ENCODE assay signal across 8 mouse cellular contexts in genomic region chr7:34630211-34631085, GRCm38 (mm10). TPM values are rescaled to one million over a fixed set of nuclear protein-coding genes. Genes with fewer than 3 reads are reported as not detected.
DNase-seq lines count a peak whose midpoint lies in the region; ATAC-seq and TF ChIP-seq lines count a peak whose summit lies in the region.

No protein-coding gene starts in this region.

- ATAC-seq in forebrain, embryonic 12.5 days (ENCODE audit: low FRiP score) = peak; percentile 91
- ATAC-seq in neural tube, embryonic 14.5 days (ENCODE audit: low read depth) = peak; percentile 80

- DNase-seq in B cell, adult 2 months = peak; percentile 32 to 34
- DNase-seq in adrenal gland, adult (ENCODE audit: inconsistent age in 2 of 2, low spot score in 1 of 2) = peak; percentile 68 to 86
- peak; percentile 77 to 78 for DNase-seq in heart, postnatal 14 days
- DNase-seq in kidney, postnatal 25 days = peak; percentile 65 to 75
- DNase-seq in lung, adult 2 months = peak; percentile 60
- DNase-seq in urinary bladder, adult 2 months (ENCODE audit: low spot score) = peak; percentile 69

- TF ChIP-seq CTCF in lung, adult 2 months (IDR thresholded peaks at IDR 0.05; ENCODE audit: insufficient read depth, low read length) = no peak

- H3K9ac ChIP-seq in forebrain, embryonic 12.5 days = peak overlapping the region; percentile 47
- peak overlapping the region; percentile 47; the same call in 1 of the 2 replicates for H3K9ac ChIP-seq in neural tube, embryonic 14.5 days (replicated peaks; ENCODE audit: low read depth, low read length)

- peak overlapping the region; percentile 74 for H3K27ac ChIP-seq in forebrain, embryonic 12.5 days
- peak overlapping the region; percentile 46; the same call in 1 of the 2 replicates for H3K27ac ChIP-seq in neural tube, embryonic 14.5 days (ENCODE audit: low read depth, low read length)

- no peaks in the 10 kb centered on the region for H3K9me3 ChIP-seq in forebrain, embryonic 12.5 days
- H3K9me3 ChIP-seq in neural tube, embryonic 14.5 days (ENCODE audit: control insufficient read depth, low read length) = no peaks in the 10 kb centered on the region

- peaks cover 16% of the 10 kb centered on the region for H3K4me1 ChIP-seq in forebrain, embryonic 12.5 days
- H3K4me1 ChIP-seq in lung, adult 2 months (ENCODE audit: control insufficient read depth, insufficient read depth, low read length) = no peaks in the 10 kb centered on the region
- H3K4me1 ChIP-seq in neural tube, embryonic 14.5 days (ENCODE audit: control insufficient read depth, insufficient read depth, low read length) = peaks cover 7% of the 10 kb centered on the region; the same call in 1 of the 2 replicates

- H3K27me3 ChIP-seq in forebrain, embryonic 12.5 days = no peaks in the 10 kb centered on the region
- H3K27me3 ChIP-seq in neural tube, embryonic 14.5 days (ENCODE audit: control insufficient read depth, insufficient read depth, low read length) = no peaks in the 10 kb centered on the region

- intact Hi-C loops in heart, postnatal 14 days (cut with DNase I) = no loop called here

- peak overlapping the region; percentile 37 for H3K4me3 ChIP-seq in forebrain, embryonic 12.5 days (replicated peaks)
- peak overlapping the region; percentile 27 for H3K4me3 ChIP-seq in lung, adult 2 months (replicated peaks; ENCODE audit: extremely low read depth, low read depth, low read length)
- peak overlapping the region; percentile 24 for H3K4me3 ChIP-seq in neural tube, embryonic 14.5 days (ENCODE audit: low read depth, low read length)

- no peaks in the 10 kb centered on the region for H3K36me3 ChIP-seq in forebrain, embryonic 12.5 days (replicated peaks)
- H3K36me3 ChIP-seq in neural tube, embryonic 14.5 days (ENCODE audit: control insufficient read depth, insufficient read depth, low read length) = no peaks in the 10 kb centered on the region

- 1% methylated on average over 34 of the region's 34 CpGs for WGBS in forebrain, embryonic 12.5 days
- WGBS in lung, adult 2 months = 2% methylated on average over 34 of the region's 34 CpGs
- under 1% methylated on average over 33 of the region's 34 CpGs for WGBS in neural tube, embryonic 14.5 days

- no peak for TF ChIP-seq POLR2A in lung, adult 2 months (IDR thresholded peaks at IDR 0.05; ENCODE audit: borderline replicate concordance, extremely low read depth, low read depth, low read length)

- peak overlapping the region; percentile 62 for H3K4me2 ChIP-seq in forebrain, embryonic 12.5 days
- H3K4me2 ChIP-seq in neural tube, embryonic 14.5 days (ENCODE audit: low read depth, low read length) = peak overlapping the region; percentile 52

RNA-seq across cellular contexts. Expression of gene Kctd15, which starts 26.1 kb away (rescaled TPM):
- 37.9 and 38.1 TPM in 2 replicates for polyA plus RNA-seq in forebrain, embryonic 12.5 days (2016; fragmentation: Nextera tagmentation; extraction: Ambion mirVana)
- 1 to 10 TPM; 3.3 to 4.0 TPM for total RNA-seq in heart, postnatal 14 days (2021)
- 25.1 and 27.5 TPM in 2 replicates for polyA plus RNA-seq in lung, adult 2 months (2012; rRNA removed)
- polyA plus RNA-seq in neural tube, embryonic 14.5 days (2014; fragmentation: Nextera tagmentation; extraction: Ambion mirVana) = 11.8 and 22.9 TPM in 2 replicates
- 63.9 and 67.8 TPM in 2 replicates for polyA plus RNA-seq in urinary bladder, adult 2 months (2012; rRNA removed)

Comparison
In these comparisons a context has a peak if more than half of its experiments do, and no peak if none do; other contexts are left out.
1. Peak in every context shown above with its lines: DNase-seq, ATAC-seq, H3K4me3 ChIP-seq and H3K27ac ChIP-seq.